Mouse (Mus musculus) frontal cortex, adult 2 months (tissue): ENCODE data around the gene Abcc2. TPM values are rescaled to one million over a fixed set of nuclear protein-coding genes. Genes with fewer than 3 reads are reported as not detected.
A peak's percentile ranks its signal among the peaks of the same experiment; 100 is the strongest.

ENCODE experiments used
- DNase-seq, 2 experiments: peaks; one replicate each; pipeline ENCODE4 v3.0.0; 2022; ENCODE audit warnings: low spot score in 1 of 2; ENCODE audit errors: extremely low spot score in 1 of 2
- polyA plus RNA-seq: library from polyadenylated mRNA; depleted of rRNA; stranded (reverse); fragments of >200 nt; gene quantifications from 2 replicates; pipeline ENCODE4 v1.2.3, GENCODE M21; 2012

Abcc2 gene
- polyA plus RNA-seq, 1 experiment, result 0.30 TPM

DNA sequence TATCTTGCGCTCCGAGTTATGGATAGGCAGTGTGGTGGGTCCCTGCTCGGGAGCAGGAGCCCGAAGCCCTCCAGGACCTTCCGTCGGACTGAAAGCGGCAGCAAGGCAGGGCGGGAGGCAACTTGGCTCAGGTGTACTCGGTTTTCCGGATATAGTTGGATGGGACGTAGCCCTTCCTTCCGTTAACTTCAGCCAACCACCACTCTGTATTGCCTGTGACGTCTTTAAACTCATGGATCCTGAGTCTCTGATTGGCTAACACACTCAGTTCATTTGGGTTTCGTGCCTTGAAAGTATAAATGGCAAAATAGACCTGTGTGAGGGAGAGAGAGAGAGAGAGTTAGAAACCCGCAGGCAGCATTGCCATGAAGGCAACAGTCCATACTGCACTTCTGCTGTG is 66.0 kb downstream of the Abcc2 start:
- DNase-seq, result no peak

DNA sequence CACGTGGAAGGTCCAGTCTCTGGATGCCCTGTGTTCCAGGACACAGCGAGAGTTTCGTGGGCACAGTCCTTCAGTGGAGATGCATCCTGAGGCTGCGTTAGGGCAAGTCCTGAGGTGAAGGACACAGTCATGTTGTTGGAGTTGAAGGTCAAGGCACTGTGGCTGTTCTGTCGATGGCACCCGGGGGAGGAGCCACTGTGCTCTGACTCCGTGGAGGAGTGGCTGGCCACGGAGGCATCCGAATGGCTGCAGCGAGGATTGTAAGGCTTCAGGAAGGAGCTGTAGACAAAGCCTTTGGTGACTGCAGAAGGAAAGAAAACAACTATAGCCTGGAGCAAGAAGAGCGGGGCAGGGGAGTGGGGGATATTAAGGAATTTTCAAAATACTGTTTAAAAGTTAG is 68.0 kb downstream of the Abcc2 start:
- no peak for DNase-seq

DNA sequence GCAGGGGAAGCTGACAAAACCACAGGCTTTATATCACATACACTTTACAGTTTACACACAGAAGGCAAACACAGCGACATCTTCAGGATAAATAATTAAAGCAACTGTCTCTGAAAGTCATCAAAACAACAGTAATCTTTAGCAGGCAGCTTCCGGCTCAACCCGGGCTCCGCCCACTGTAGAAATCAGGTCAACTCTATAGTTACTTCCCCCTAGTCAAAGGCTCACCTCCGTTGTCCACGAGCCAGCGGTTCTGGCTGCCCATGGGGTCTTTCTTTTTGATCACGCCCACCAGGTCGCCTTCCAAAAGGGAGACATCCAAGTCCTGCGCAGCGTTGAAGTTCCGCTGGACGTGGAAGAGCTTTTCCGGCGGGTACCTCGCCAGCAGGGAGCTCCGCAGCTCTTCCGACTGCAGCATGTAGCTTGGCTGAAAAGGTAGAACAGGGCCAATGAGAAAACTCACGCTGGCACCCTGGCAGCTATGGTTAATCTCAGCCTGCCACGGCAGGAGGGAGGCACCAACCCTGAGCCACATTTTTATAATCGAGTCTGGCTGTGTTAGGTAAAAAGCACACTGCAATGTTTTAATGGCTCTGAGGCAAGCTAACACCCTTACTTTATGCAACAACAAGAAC is 70.1 kb downstream of the Abcc2 start:
- no peak for DNase-seq

DNA sequence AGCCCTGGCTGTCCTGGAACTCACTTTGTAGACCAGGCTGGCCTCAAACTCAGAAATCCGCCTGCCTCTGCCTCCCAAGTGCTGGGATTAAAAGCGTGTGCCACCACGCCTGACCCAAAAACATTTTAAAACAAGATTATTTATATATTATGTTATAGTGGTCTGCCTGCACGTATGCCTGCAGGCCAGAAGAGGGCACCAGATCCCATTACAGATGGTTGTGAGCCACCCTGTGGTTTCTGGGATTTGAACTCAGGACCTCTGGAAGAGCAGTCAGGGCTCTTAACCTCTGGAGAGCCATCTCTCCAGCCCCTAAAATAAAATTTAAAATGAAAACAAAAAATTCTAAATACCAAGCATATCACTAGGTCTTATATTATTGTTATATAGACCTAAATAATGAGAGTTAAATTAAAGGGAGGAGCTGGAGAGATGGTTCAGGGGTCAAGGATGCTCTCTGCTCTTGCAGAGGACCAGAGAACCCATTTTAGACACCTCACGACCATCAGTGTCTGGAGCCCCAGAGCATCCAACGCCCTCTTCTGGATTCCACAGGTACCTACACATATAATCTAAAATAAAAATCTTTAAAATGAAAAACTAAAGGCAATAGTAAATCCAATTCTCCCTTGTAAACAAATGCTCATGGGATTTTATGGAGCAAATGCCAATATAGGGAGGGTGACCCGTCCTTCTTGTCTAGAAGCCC is 71.0 kb downstream of the Abcc2 start:
- peak in 1 of 2 experiments; percentile 14 for DNase-seq

DNA sequence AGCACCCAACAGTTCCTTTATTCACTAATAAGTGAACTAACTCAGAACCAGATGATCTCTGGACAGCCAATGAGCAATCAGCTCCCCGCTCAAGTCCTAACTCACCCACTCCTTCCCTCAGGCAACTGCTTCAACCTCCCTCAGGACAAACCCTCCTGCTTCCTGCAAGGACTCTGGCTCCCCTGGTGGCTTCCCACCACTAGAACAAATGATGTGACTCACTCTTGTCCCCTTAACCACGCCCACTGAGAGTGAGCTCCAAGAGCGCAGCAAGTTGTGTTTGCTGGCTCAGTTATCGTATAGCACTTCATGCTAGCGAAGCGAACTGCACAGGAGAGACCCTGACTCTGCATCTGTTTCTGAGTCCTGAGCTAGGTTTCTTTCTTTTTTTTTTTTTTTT is 75.4 kb downstream of the Abcc2 start:
- DNase-seq, result no peak

DNA sequence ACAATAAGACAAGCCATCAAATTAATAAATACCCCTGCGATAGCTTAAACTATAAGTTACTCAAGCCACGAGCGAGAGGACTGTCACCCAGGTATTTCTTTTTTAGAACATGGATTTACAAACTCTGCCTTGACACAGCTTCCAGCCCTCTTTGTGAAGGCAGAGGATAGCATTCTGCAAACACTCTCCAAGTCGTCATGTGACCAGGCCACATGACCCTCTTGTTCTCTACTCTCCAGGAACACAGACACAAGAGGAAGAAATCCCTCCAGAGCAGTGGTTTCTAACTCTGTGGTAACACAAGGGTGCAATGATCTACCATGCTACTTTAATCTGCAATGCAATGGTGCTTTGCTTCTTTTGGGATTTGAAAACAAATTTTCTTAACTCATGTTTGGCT is 88.4 kb downstream of the Abcc2 start:
- no peak for DNase-seq

DNA sequence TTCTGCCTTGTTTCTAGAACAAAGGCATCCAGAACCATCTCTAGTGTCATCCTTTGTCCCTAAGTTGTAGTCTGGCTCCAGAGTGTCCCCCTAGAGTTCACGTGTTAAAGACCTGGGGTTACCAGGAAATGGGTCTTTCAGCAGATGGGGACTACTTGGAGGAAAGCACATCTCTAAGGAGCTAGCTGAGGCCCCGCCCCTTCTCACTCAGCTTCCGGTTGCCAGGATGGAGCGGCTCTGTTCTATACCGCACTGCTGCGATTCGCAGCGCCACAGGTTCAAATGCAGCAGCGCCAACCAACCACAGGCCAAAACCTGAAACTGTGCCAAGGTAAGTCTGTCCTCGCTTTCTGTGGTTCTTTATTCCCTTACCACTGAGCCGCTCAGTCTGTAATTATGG is 92.4 kb downstream of the Abcc2 start:
- no peak for DNase-seq

DNA sequence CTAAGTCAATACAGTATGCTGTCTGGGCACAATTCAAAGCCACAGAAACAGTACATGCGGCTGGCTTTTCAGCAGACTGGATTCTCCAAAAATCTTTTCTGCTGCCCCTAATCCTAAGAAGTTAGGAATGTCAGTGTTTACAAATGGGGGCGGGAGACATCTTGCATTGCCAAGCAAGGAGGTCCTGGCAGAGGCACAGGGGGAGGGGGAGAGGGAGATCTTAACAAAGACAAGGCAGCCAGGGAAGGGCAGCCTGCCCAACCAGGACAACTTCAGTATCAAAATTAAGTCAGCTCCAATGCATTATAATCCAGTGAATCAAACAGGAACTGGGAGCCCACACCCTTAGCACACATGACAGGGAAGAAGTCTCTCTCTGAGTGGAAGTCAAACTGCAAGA is 94.0 kb downstream of the Abcc2 start:
- DNase-seq, result no peak

DNA sequence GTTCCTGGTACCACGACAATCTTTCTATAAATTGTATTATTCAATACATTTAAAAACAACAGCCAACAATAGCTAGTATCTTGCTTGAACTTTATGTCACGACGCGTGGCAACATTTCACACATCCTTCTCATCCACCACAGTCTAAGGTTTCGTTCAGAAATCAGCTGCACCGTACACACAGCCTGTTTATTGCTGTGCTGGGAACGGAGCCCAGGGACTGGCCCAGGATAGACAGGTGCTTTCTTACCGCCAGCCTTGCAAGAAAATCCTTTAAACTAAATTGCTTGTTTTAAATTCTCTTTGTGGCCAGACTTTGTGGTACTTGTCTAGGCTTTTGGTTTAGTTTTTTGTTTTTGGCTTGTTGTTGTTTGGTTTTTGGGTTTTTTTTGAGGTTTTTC is 95.4 kb downstream of the Abcc2 start:
- no peak for DNase-seq

DNA sequence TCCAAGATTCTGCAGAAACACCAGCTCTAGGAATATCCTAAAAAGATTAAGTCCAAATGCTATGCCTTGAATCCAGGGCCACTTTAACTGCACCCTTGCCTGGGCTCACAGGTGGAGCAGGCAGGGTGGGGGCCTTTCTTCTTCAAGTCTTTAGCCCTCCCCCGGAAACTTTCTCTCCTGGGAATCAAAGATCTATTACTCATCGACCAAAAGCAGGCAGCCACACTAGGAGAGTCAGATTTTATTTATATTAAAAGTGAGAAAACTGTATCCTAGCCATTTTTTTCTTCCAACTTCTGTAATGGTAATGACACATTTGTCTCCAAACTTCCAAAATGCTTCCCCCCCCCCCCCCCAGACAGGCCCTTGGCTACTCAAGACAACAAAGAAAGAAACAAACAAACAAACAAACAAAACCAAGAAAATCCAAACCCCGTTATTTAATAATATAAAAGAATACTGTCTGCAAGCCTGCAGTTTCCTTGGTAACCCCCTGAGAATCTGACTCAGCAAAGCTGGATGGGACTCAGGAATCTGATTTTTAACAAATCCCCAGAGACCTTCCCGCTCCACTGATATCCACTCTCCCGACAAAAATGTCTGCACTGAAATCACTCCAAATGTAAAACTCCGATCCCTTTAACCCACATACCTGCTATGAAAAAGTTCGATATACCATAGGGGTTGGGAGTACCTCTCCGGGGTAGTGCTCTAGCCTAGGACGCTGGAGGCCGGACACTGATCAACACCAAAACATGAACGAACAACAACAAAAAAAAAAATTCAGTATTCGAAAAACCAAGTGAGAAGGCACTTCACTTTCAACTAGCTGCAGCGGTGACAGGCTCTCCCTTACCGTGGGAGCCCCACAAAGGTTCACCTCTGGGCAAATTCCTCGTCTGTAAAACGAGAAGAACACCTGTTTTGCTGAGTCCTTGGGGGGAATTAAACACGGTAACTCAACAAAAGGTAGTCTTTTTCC is 96.4 kb downstream of the Abcc2 start:
- peak in 1 of 2 experiments; percentile 44 for DNase-seq

DNA sequence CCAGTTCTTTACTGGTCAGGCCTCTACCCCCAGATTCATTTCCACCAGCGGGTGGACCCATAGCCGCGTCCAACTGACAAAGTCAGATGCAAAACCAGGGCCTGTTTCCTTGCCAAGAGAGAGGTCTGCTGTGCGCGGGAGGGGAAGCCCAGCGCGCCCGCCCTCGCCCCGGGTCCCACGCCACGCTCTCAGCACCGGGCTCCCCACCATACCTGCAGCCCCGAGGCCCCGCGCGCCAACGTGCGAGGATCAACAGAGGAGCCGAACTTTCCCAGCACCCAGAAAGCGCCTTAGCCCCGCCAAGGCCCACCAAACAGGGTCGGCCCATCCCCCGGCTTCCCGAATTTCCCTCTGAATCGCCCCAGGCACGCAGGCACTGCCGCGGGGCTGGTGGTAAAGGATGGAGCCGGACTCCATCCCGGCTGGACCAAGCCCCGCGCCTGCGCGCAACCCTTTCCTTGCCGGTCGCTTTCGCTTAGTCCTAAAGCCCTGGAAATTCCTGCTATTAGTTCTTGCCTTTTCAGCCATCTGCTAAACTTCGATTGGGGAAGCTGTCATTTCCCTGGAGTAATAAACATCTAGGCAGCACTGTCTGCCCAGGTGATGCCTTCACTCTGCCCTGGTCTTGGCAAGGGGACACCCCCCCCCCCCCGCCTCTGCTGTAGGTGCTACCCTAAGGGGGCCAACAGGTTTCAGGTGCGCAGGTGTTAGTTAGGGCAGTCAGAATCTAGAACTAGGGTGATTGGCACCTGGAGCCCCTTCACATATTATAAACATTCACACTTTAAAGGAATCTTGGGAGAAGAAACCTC is 97.6 kb downstream of the Abcc2 start:
- DNase-seq, result peak in 1 of 2 experiments; percentile 50

DNA sequence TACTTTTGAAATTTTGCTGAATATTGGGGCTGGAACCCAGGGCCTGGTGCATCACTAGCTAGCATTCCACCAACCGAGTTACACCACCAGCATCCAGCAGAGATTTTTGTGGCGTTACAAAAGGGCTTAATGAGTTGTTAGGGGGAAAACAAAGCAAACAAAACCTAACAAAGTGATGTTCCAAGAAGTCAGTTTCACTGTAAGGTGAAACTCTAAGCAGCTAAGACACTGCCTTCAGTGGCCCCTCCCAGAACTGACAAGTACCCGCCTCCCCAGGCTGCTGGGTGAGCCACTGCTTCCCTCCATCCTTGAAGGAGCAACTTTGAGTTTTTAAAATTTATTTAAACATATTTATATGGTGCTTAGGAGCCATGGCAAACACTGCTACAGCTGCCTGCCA is 98.4 kb downstream of the Abcc2 start:
- DNase-seq, result no peak

DNA sequence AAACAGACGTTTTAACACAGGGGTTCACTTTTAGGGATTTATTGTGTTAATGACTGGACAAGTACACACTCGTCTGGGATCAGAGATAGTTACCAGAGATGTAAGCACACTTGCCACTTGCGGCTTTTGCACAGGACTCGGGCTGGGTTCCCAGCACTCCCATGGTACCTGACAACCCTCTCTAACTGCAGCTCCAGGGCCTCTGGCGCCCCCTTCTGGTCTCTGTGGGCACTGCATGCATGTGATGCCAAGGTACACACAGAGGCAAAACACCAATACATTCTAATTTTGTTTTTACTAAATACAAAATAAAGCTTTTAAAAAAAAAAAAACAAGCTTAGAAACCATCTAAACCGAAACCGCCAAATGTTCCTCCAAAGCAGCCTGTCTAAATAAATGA is 99.6 kb downstream of the Abcc2 start:
- DNase-seq, result no peak

DNA sequence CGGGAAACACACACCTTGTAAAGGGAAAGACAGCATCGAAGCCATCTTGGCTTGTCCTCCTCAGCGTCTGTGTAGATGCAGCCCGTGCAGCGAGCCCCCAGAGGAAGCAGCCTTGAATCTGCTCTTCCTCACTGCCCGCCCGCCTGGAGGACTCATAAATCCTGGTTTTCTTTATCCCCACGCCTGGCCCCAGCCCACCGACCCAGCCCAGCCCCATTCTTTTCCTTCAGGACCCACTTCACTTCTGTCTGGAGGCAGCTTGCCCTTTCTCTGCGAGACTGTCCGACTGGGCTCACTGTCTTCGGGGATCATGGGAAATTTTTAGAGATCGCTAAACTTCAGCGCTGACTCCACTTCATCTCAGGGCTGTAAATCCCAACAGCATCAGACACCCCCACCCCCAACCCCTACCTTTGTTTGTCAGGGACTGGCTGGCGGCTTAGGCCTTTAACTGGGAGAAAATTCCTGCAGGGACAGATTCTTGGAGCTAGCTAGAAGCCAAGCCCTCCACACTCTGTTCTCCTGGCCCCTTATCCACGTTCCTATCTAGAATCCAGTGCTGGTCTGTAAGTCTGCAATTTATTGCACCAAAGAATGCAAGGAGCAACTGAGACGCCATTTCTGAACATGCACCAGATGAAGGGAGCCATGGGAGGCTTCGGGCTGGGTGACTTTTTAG is 101.0 kb downstream of the Abcc2 start:
- DNase-seq, result no peak

DNA sequence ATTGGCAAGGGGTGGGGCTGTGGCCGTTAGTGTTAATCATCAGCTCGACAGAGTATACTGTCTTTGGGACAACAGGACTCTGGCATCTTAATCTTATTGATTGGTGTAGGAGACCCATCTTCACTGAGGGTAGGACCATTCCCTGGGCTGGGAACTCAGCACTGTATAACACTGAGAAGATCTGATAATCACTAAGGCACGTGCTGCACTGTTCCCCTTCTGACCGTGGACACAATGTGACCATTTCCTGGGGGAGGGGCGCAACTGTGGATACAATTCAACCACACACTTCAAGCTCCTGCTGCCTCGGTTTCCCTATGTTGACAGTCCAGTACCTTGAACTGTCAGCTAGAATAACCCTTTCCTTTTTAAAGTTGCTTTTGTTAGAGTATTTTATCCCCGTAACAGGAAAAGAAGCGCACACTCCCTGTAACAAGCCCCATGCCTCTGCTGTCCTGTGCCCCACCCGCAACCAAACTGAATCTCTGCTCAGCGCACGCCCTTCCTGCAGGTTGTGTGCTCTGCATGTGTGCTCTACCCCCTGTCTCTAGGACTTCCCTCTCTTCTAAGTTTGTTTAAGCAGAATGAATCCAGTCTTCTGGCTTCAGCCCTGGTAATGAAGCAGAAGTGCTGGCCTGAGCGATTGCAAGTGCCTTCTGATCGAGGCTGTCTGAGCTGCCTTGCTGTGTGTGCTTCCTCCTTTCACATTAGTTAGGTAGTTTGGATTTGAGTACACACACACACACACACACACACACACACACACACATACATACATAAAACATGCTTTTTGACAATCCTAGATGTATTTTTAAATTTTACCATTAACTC is 102.9 kb downstream of the Abcc2 start:
- DNase-seq, result no peak

DNA sequence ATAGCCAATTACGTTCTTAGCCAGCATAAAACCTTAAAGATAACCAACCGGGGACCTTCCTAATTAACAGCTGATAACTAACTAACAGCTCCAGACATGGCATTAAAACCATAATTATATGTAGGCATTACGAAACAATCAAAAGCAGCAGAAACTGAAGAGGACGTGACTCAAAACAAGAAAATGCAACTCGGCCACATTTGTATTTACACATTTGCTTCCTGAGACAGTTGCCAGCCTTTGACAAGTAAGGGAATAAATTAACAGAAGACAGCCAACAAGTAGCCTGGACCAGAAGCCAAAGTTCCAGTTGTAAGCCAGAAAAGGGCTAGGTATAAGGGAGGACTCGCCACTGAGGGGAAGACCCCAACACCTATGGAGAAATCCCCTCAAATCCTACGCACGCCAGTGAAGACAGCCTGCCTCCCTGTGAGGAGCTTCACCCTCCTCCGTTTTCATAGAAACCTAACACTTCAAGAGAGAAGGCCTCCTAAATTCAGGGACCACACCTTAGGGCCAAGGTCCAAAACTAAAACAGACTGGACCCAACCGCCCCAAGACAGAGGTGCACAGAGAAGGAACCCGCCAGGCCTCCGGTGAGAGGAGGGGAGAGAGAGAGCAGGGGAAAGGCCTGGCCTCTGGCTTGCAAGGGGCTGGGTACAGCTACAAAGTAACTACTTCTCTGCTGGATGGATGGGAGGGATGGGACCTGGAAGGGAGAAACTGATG is 104.5 kb downstream of the Abcc2 start:
- no peak for DNase-seq

DNA sequence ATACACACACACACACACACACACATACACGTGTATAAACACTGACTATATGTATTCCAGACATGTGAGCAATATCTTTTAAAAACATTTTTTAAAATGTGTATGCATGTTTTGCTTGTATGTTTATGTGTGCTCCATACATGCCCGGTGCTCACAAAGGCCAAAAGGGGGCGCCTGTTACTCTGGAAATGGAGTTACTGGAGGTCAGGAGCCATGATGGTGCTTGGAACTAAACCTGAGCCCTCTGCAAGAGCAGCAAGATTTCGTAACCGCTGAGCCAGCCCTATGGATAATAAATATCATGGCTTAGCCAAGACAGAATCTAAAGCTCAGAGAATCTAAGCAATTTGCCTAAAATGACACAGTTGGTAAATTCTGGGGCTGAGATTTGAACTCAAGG is 105.2 kb downstream of the Abcc2 start:
- no peak for DNase-seq

DNA sequence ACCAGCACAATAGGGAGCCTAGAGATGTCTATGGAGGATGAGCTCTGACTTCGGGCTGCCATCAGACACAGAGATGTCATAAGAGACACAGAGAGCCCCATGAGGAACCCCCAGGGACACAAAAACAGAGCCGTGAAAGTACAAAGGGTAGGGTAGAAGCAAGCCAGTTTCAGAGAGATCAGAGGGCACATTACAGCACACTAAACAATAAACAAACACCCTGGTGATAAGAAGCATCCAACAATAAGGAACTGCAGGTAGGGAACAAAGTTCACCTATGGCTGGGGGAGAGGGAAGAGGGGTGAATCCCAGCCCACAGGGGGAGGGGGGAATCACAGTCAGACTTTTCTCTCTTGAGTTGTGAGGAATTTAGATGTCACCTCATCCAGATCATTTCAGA is 105.7 kb downstream of the Abcc2 start:
- DNase-seq, result no peak
